Mouse (Mus musculus): ENCODE data around the gene Crb2. TPM values are rescaled to one million over a fixed set of nuclear protein-coding genes. Genes with fewer than 3 reads are reported as not detected.
A peak's percentile ranks its signal among the peaks of the same experiment; 100 is the strongest.

Gene Crb2
- polyA plus RNA-seq, 1 experiment from 2014 or later, result 1.5 TPM

DNA sequence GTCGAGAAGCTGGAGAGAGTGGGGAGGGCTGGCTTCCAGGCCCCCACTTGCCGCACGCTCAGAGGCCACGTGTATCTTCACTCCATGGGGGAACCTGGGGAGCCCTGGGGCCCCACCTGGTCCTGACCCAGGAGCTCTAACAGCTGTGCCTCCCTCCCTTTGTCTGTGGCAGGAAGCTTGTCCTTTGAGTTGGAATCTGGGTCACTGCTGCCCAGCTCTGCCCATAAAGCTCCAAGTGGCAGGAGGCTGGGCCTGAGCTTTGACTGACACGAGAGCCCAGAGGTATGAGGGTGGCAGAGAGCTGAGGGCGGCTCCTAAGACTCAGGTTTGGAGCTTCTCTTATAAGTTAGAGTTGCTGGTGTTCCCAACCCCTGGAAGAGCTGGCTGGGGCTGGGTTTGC is 23.1 kb downstream of the Crb2 start:
- H3K36me3 ChIP-seq (ENCODE audit: insufficient read depth), result peaks cover 4% of the 10 kb centered on the region; the same call in 1 of the 2 replicates
- no peak for DNase-seq
- no peak overlapping the region for H3K27ac ChIP-seq (ENCODE audit: low read depth)
- H3K4me3 ChIP-seq (ENCODE audit: low read depth, low read length), result no peak overlapping the region
- no peak overlapping the region for H3K9ac ChIP-seq
- H3K4me1 ChIP-seq (ENCODE audit: insufficient read depth), result no peaks in the 10 kb centered on the region
- no peaks in the 10 kb centered on the region for H3K9me3 ChIP-seq (ENCODE audit: low read depth, low read length)
- H3K4me2 ChIP-seq, result no peak overlapping the region
- WGBS, result 66% methylated on average over 6 of the region's 6 CpGs
- H3K27me3 ChIP-seq (ENCODE audit: insufficient read depth, low read length), result peaks cover 4% of the 10 kb centered on the region; the same call in 1 of the 2 replicates
- no peak for TF ChIP-seq CTCF (IDR thresholded peaks at IDR 0.05; ENCODE audit: low read depth)
- ATAC-seq (ENCODE audit: insufficient read depth), result no peak

DNA sequence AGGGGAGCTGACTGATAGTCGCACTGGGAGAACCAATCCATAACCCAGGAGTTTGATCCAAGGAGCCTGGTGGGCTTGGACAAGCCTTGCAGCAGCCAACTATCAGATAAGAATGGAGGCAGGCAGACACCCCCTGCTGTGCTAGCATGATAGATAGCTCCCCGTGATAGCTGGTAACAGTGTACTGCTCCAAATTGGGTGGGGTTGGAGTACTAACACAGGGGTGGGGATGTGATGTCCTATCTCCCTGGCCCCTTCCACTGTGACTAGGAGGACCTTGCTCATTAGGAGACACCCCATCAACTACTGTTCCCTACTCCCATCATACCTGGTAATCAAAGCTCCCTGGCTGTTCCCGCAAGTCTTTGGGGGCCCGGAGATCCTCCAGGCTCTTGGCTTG is 25.6 kb downstream of the Crb2 start:
- no peak overlapping the region for H3K9ac ChIP-seq
- TF ChIP-seq CTCF (IDR thresholded peaks at IDR 0.05; ENCODE audit: low read depth), result no peak
- H3K27me3 ChIP-seq (ENCODE audit: insufficient read depth, low read length), result no peaks in the 10 kb centered on the region
- H3K27ac ChIP-seq (ENCODE audit: low read depth), result no peak overlapping the region
- DNase-seq (no peak), ATAC-seq (ENCODE audit: insufficient read depth) (no peak)
- H3K4me3 ChIP-seq (ENCODE audit: low read depth, low read length), result no peak overlapping the region
- 66% methylated on average over 4 of the region's 4 CpGs for WGBS
- no peak overlapping the region for H3K4me2 ChIP-seq
- peaks cover 7% of the 10 kb centered on the region; the same call in 1 of the 2 replicates for H3K36me3 ChIP-seq (ENCODE audit: insufficient read depth)
- no peaks in the 10 kb centered on the region for H3K9me3 ChIP-seq (ENCODE audit: low read depth, low read length)
- no peaks in the 10 kb centered on the region for H3K4me1 ChIP-seq (ENCODE audit: insufficient read depth)

DNA sequence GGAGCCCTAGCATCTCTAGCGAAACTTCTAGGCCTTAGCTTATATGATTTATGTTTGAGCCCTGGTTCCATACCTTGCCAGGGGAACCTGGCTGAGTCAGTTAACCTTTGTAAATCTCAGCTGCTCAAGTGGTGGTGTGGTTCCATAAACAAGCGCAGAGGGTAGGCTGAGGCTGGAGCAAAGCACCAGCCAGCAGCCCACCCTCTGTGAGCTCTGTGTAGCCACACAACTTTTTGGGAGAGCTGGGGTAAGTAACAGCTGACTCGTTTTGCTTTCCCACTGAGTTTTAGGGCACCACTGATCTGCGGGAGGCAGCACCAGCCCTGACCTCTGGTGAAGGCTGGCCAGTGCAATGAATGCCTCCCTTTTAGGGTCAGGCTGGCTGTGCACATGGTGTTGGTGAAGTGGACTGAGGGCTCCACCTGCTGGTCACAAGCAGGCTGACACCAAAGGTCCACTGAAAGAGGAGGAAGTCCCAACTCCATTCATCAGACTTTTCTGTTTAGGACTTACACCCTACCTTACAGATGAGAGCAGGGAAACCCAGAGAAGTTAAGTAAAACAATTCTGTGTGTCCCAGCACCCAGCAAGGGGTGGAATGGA is 26.7 kb downstream of the Crb2 start:
- Histone ChIP-seq H3K4me3 (ENCODE audit: low read depth, low read length) (no peak overlapping the region), H3K9ac (no peak overlapping the region), H3K4me1 (ENCODE audit: insufficient read depth) (no peaks in the 10 kb centered on the region), H3K27me3 (ENCODE audit: insufficient read depth, low read length) (no peaks in the 10 kb centered on the region), H3K9me3 (ENCODE audit: low read depth, low read length) (no peaks in the 10 kb centered on the region), H3K4me2 (no peak overlapping the region), H3K27ac (ENCODE audit: low read depth) (no peak overlapping the region), H3K36me3 (ENCODE audit: insufficient read depth) (peaks cover 7% of the 10 kb centered on the region; the same call in 1 of the 2 replicates)
- peak; percentile 82 for ATAC-seq (ENCODE audit: insufficient read depth)
- 43% methylated on average over 4 of the region's 4 CpGs for WGBS
- DNase-seq, result peak; percentile 86
- peak; percentile 97 for TF ChIP-seq CTCF (IDR thresholded peaks at IDR 0.05; ENCODE audit: low read depth)

DNA sequence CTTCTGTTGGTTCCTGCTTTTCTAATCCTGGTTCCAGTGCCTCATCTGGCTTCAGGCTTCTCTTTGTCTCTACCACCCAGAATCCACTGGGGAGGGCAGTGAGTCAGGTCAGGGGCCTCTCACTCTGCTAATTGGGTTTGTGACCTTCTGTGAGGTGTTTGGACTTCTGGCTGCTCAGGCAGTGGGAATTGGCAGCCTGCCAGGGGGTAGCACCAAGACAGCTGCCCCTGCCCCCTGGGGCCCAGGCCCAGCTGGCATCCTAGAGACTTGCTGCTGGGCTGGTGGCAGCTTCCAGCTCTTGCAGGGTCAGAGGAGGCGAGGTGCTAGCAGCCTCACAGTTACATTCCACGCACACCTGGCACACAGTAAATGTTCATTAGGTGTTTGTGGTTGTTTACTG is 35.6 kb downstream of the Crb2 start:
- H3K4me1 ChIP-seq (ENCODE audit: insufficient read depth), result no peaks in the 10 kb centered on the region
- H3K9ac ChIP-seq, result no peak overlapping the region
- no peaks in the 10 kb centered on the region for H3K27me3 ChIP-seq (ENCODE audit: insufficient read depth, low read length)
- no peak for TF ChIP-seq CTCF (IDR thresholded peaks at IDR 0.05; ENCODE audit: low read depth)
- no peak for DNase-seq
- H3K36me3 ChIP-seq (ENCODE audit: insufficient read depth), result peaks cover 5% of the 10 kb centered on the region; the same call in 1 of the 2 replicates
- no peaks in the 10 kb centered on the region for H3K9me3 ChIP-seq (ENCODE audit: low read depth, low read length)
- ATAC-seq (ENCODE audit: insufficient read depth), result no peak
- H3K27ac ChIP-seq (ENCODE audit: low read depth), result no peak overlapping the region
- no peak overlapping the region for H3K4me2 ChIP-seq
- 73% methylated on average over 2 of the region's 2 CpGs for WGBS
- H3K4me3 ChIP-seq (ENCODE audit: low read depth, low read length), result no peak overlapping the region

DNA sequence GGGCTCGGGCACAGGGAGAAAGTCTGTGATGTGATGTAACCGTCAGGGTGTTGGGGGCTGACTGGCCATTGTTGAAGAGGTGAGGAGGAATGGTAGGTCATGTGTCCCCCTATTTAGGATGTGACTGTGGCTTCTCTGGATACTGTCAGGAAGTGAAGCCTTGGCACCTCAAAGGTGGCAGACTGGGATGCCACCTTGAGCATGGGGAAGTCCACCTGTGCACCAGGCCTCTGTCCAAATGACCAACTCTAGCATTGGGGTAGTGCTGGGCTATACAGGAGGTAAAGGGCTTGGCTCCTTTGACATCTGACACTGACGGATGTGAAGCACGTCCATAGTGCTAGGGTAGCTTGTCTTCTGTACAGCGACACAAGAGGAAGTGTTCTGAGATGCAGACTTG is 36.4 kb downstream of the Crb2 start:
- Histone ChIP-seq H3K4me3 (ENCODE audit: low read depth, low read length) (no peak overlapping the region), H3K27me3 (ENCODE audit: insufficient read depth, low read length) (no peaks in the 10 kb centered on the region), H3K36me3 (ENCODE audit: insufficient read depth) (peaks cover 5% of the 10 kb centered on the region; the same call in 1 of the 2 replicates), H3K4me1 (ENCODE audit: insufficient read depth) (no peaks in the 10 kb centered on the region), H3K9ac (no peak overlapping the region), H3K27ac (ENCODE audit: low read depth) (no peak overlapping the region), H3K4me2 (no peak overlapping the region), H3K9me3 (ENCODE audit: low read depth, low read length) (no peaks in the 10 kb centered on the region)
- WGBS, result 81% methylated on average over 5 of the region's 5 CpGs
- DNase-seq, result no peak
- no peak for TF ChIP-seq CTCF (IDR thresholded peaks at IDR 0.05; ENCODE audit: low read depth)
- no peak for ATAC-seq (ENCODE audit: insufficient read depth)

DNA sequence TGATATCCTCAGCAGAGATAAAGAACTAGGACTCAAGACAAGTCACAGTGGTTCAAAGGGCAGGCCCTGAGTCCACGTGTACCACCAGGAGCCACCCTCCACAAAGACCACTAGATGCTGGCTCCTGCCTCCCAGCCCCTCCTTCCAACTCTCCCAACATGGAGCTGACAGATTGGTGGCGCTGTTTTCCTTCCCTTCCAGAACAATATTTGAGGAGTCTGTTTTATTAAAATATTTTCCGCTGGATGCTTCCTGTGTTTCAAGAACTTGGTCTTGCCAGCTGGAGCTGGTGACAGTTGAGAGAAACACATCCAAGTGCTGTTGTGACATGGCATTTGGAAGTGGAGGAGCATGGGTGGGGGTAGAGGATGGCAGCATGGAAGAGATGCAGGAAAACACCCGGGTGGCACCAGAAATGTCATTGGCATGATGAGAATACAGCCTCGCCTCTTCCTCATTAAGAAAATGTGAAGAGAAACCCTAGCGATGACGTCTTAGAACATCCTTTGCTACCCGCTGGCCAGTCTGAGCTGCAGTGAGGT is 38.8 kb downstream of the Crb2 start:
- Histone ChIP-seq H3K9ac (no peak overlapping the region), H3K9me3 (ENCODE audit: low read depth, low read length) (no peaks in the 10 kb centered on the region), H3K36me3 (ENCODE audit: insufficient read depth) (peaks cover 5% of the 10 kb centered on the region; the same call in 1 of the 2 replicates), H3K4me1 (ENCODE audit: insufficient read depth) (no peaks in the 10 kb centered on the region), H3K4me3 (ENCODE audit: low read depth, low read length) (no peak overlapping the region), H3K4me2 (no peak overlapping the region), H3K27me3 (ENCODE audit: insufficient read depth, low read length) (no peaks in the 10 kb centered on the region), H3K27ac (ENCODE audit: low read depth) (no peak overlapping the region)
- TF ChIP-seq CTCF (IDR thresholded peaks at IDR 0.05; ENCODE audit: low read depth), result no peak
- 74% methylated on average over 8 of the region's 8 CpGs for WGBS
- no peak for ATAC-seq (ENCODE audit: insufficient read depth)
- no peak for DNase-seq

DNA sequence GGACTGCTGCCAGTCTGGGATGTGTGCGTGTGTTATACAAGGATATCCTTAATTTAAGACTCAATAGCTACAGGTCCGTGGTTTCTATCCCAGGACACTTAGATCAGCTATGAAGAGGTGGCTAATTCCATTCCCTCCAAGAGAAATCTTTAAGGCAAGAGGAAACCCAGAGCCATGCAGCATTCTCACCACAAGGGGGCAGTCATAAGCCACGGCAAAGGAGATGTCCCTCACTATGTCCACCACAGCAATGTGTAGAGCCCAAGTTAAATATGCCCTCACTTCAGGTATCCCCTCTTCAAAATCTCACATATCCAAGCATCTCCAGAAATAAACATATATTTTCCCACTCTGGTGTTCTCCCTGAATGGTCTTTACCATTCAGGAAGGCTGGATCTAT is 39.6 kb downstream of the Crb2 start:
- peaks cover 5% of the 10 kb centered on the region; the same call in 1 of the 2 replicates for H3K36me3 ChIP-seq (ENCODE audit: insufficient read depth)
- peak; percentile 64 for ATAC-seq (ENCODE audit: insufficient read depth)

More for the DNA sequence above, 39.6 kb downstream of the Crb2 start:
- no peaks in the 10 kb centered on the region for H3K9me3 ChIP-seq (ENCODE audit: low read depth, low read length)
- no peaks in the 10 kb centered on the region for H3K27me3 ChIP-seq (ENCODE audit: insufficient read depth, low read length)
- peak; percentile 90 for DNase-seq
- H3K4me2 ChIP-seq, result no peak overlapping the region
- WGBS, result 13% methylated on average over 3 of the region's 3 CpGs
- no peaks in the 10 kb centered on the region for H3K4me1 ChIP-seq (ENCODE audit: insufficient read depth)
- peak; percentile 97 for TF ChIP-seq CTCF (IDR thresholded peaks at IDR 0.05; ENCODE audit: low read depth)
- H3K27ac ChIP-seq (ENCODE audit: low read depth), result no peak overlapping the region
- H3K4me3 ChIP-seq (ENCODE audit: low read depth, low read length), result no peak overlapping the region
- H3K9ac ChIP-seq, result no peak overlapping the region

Data from lung, embryonic 14.5 days (tissue).